Mouse (Mus musculus): ENCODE measurements around the gene Gm38392.

Gm38392 gene

GRCm38 (mm10) chr3:88200161-88200971 is 86.6 kb downstream of the Gm38392 start:
- no peak for DNase-seq (ENCODE audit: low spot score in 2 of 2)

DNA sequence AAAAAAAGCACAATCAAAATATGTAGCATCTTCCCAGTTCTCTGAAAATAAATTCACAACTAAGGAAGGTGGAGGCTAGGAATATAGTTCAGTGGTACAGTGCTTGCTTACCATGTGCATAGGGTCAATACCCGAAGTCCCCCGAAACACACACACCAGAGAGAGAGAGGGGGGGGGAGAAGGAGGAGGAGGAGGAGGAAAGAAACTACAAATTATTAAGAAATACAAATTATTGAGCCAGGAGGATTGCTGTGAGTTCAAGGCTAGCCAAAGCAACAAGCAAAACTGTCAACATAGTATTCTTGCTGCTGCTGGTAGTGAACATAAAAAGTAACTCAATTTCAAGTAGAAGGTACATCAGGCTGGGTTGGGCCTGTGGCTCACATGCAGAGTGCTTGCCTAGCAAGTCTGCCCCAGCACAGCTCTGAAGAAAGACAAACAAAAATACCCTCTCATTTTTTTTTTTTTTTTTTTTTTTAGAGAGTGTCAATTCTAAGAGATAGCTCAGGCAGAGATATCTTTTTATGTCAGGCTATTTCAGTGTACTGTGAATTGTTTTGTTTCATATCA is 87.4 kb downstream of the Gm38392 start:
- DNase-seq (ENCODE audit: low spot score in 2 of 2): no peak

DNA sequence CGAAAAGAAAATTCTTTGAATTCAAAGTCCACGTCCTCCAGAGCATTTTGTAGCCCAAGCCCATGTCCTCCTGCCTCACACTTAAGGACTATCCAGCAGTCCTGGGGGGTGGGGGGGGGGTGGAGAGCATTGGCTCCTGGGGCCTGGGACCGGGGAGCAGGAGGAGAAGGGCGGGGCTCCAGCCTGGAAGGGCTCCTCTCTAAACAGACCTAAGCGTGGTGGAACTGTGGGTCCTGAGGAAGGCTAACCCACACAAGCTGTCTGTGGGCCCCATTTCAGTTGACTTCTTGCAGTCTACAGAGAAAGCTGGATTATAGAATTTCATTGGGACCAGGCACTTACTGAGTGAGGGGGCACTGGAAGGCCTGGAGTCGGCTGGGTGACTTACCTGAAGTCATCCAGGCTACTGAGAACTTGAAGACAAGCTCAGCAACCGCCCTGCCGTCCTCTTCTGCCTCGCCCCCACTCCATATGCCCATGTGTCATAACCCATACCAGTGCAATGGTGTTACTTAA is 88.4 kb downstream of the Gm38392 start:
- DNase-seq (ENCODE audit: low spot score in 2 of 2): no peak

- DNase-seq (ENCODE audit: low spot score in 2 of 2): no peak
Observed at GRCm38 (mm10) chr3:88197741-88198504, 89.1 kb downstream of the Gm38392 start.
